Mouse (Mus musculus) C2C12 (cell line): ENCODE data around the gene Serpina1b. TPM values are rescaled to one million over a fixed set of nuclear protein-coding genes. Genes with fewer than 3 reads are reported as not detected.
A peak's percentile ranks its signal among the peaks of the same experiment; 100 is the strongest.
"Not testable (repeated sequence)": the region's sequence is repeated elsewhere in the genome, so short reads cannot be mapped to it uniquely, and the experiment has no call there.

Experiments used
- H3K27me3 ChIP-seq: one replicate; pipeline ENCODE4 v1.6.1; 2011; ENCODE audit not compliant: control insufficient read depth, insufficient read depth, insufficient read length
- H3K36me3 ChIP-seq: one replicate; pipeline ENCODE4 v1.6.1; 2011; ENCODE audit not compliant: control insufficient read depth, insufficient read depth
- H3K4me3 ChIP-seq: one replicate; pipeline ENCODE4 v1.5.1; 2011; ENCODE audit warnings: mild to moderate bottlenecking, control low read depth; ENCODE audit not compliant: poor library complexity, insufficient read depth, severe bottlenecking
- H3K79me2 ChIP-seq: one replicate; pipeline ENCODE4 v1.6.1; 2011; ENCODE audit not compliant: control insufficient read depth, insufficient read depth
- H3K79me3 ChIP-seq: one replicate; pipeline ENCODE4 v1.6.1; 2011; ENCODE audit warnings: low read depth, control low read depth
- H3ac ChIP-seq: one replicate; pipeline ENCODE3; 2011; ENCODE audit warnings: low read depth; ENCODE audit not compliant: control insufficient read depth, insufficient read length
- CEBPB ChIP-seq: IDR thresholded peaks from one replicate; pipeline ENCODE4 v1.6.1; 2011; ENCODE audit warnings: low read depth, mild to moderate bottlenecking, control low read depth, moderate library complexity
- CTCF ChIP-seq: IDR thresholded peaks from one replicate; pipeline ENCODE4 v1.5.1; 2011; ENCODE audit not compliant: control insufficient read depth, insufficient read depth, insufficient read length
- FOSL1 ChIP-seq: IDR thresholded peaks from one replicate; pipeline ENCODE4 v1.8.0; 2011; ENCODE audit warnings: mild to moderate bottlenecking, low read length; ENCODE audit not compliant: poor library complexity, insufficient read depth, severe bottlenecking
- MAX ChIP-seq: IDR thresholded peaks from one replicate; pipeline ENCODE4 v1.6.1; 2011; ENCODE audit warnings: mild to moderate bottlenecking, control low read depth
- MYOD1 ChIP-seq: IDR thresholded peaks from one replicate; pipeline ENCODE4 v1.6.1; 2011; ENCODE audit warnings: low read depth; ENCODE audit not compliant: control insufficient read depth, insufficient read length
- MYOG ChIP-seq: IDR thresholded peaks from one replicate; pipeline ENCODE4 v1.6.1; 2011; ENCODE audit not compliant: control insufficient read depth, insufficient read length; ENCODE audit errors: extremely low read depth
- USF1 ChIP-seq: IDR thresholded peaks from one replicate; pipeline ENCODE4 v1.6.1; 2011; ENCODE audit warnings: low read depth, mild to moderate bottlenecking, control low read depth, moderate library complexity
- polyA plus RNA-seq: library from polyadenylated mRNA; unstranded; fragments of >200 nt; fragmentation: generic; extraction: Trizol; gene quantifications from one replicate; pipeline ENCODE4 v1.2.1, GENCODE M21; 2012; ENCODE audit warnings: missing spikeins

Serpina1b gene
- polyA plus RNA-seq, 1 experiment = not detected

GRCm38 (mm10) chr12:103687021-103687420 lies 143.2 kb downstream of the Serpina1b start:
- no peak for TF ChIP-seq USF1
- peak; percentile 88 for TF ChIP-seq MYOD1
- H3K79me3 ChIP-seq = no peaks in the 10 kb centered on the region
- no peak overlapping the region for H3ac ChIP-seq
- H3K79me2 ChIP-seq = no peaks in the 10 kb centered on the region
- H3K36me3 ChIP-seq = no peaks in the 10 kb centered on the region
- no peaks in the 10 kb centered on the region for H3K27me3 ChIP-seq
- H3K4me3 ChIP-seq = no peak overlapping the region

DNA sequence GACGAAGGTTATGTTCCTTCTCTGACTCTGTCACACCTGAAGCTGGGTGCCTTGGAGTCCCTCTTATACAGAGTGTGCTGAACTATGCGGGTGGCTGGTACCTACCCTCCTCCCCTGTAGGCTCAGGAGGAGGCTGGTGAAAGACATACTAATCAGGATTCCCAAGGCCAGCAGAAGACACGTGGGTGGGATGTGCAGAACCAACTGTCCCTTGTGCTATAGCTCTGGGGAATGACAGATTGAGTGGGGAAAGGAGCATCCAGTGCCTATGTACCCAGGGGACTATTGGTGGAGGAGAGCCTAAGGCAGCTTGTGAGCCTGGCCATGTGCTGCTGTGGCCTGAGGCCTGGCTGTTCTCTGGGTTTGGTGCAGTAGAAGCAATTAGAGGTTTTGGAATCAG lies 144.1 kb downstream of the Serpina1b start:
- Histone ChIP-seq H3K79me2 (no peaks in the 10 kb centered on the region), H3K4me3 (no peak overlapping the region), H3ac (no peak overlapping the region), H3K27me3 (no peaks in the 10 kb centered on the region), H3K79me3 (no peaks in the 10 kb centered on the region), H3K36me3 (no peaks in the 10 kb centered on the region)
- TF ChIP-seq MAX = no peak
- TF ChIP-seq CTCF = no peak
- TF ChIP-seq USF1 = no peak
- no peak for TF ChIP-seq MYOG
- TF ChIP-seq MYOD1 = no peak
- no peak for TF ChIP-seq CEBPB
- TF ChIP-seq FOSL1 = no peak

DNA sequence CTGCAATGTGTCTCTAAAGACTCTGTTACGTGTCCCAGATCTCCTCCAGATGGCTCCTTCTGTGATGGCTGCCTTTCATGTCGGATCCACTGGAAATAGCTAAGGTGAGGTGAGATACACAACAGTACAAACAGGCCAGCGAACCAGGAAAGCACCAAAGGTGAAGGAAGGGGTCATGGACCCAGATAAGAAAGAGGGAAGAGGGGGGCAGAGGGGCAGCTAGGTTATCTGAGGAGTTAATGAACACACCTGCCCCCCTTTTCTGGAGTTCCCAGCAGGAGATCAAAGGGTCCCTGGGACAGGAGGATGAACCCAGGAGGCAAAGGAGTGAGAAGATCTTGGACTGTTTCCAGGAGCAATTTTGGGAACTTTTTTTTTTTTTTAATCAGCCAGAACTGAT lies 144.8 kb downstream of the Serpina1b start:
- Histone ChIP-seq H3K27me3 (no peaks in the 10 kb centered on the region), H3ac (no peak overlapping the region), H3K4me3 (no peak overlapping the region), H3K79me2 (no peaks in the 10 kb centered on the region), H3K36me3 (no peaks in the 10 kb centered on the region), H3K79me3 (no peaks in the 10 kb centered on the region)
- TF ChIP-seq MAX = no peak
- no peak for TF ChIP-seq FOSL1
- TF ChIP-seq MYOD1 = no peak
- TF ChIP-seq CEBPB = no peak
- TF ChIP-seq MYOG = no peak
- no peak for TF ChIP-seq CTCF
- no peak for TF ChIP-seq USF1

GRCm38 (mm10) chr12:103683775-103684174 lies 146.4 kb downstream of the Serpina1b start:
- Histone ChIP-seq H3K4me3 (no peak overlapping the region), H3K79me2 (no peaks in the 10 kb centered on the region), H3K79me3 (no peaks in the 10 kb centered on the region), H3ac (no peak overlapping the region), H3K27me3 (no peaks in the 10 kb centered on the region), H3K36me3 (no peaks in the 10 kb centered on the region)
- TF ChIP-seq MAX = peak; percentile 86
- no peak for TF ChIP-seq MYOG
- peak; percentile 32 for TF ChIP-seq CEBPB
- TF ChIP-seq USF1 = no peak
- TF ChIP-seq FOSL1 = peak; percentile 91
- TF ChIP-seq MYOD1 = peak; percentile 48
- TF ChIP-seq CTCF = no peak

DNA sequence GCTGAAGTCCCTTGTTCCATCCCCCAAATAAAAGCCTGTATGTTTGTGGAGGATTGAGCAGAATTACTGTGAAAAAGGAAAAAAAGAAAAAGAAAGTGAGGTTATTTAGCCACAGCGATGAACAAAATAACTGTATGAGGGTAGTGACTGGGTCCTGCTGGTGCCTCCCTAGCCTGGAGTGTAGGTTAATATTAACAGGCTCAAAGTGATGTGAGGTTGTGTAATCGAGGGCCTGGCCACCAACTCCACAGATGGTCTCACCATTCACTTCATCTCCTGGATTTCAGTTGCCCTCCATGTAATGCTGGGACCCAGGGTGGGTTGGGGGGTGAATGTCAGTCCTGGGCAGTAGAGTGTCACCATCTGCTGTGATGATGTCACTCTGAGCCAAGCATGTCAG lies 148.4 kb downstream of the Serpina1b start:
- Histone ChIP-seq H3K79me3 (no peaks in the 10 kb centered on the region), H3ac (no peak overlapping the region), H3K27me3 (no peaks in the 10 kb centered on the region), H3K79me2 (no peaks in the 10 kb centered on the region), H3K36me3 (no peaks in the 10 kb centered on the region), H3K4me3 (no peak overlapping the region)
- TF ChIP-seq MYOG (no peak), CTCF (no peak), FOSL1 (no peak), CEBPB (no peak), MAX (no peak), USF1 (no peak), MYOD1 (no peak)

DNA sequence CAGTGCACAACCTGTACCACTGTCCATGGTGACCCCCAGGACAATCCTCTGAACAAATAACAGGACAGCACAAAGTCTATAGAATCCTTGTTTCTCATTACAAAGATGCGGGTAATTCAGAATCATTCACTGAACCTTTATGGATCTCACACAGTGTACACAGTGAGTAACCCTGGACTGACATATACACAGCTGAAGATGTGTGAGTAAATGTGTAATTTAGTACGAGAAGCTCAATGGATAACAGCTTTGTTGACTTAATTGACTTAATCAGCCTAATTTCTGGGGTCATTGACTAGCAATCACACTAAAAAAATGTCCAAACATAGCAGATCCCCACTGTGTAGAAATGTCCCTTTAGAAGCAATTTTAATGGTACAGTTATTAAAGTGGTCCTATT lies 149.0 kb downstream of the Serpina1b start:
- Histone ChIP-seq H3K36me3 (no peaks in the 10 kb centered on the region), H3K27me3 (no peaks in the 10 kb centered on the region), H3K79me3 (no peaks in the 10 kb centered on the region), H3ac (no peak overlapping the region), H3K79me2 (no peaks in the 10 kb centered on the region), H3K4me3 (no peak overlapping the region)
- TF ChIP-seq FOSL1 (no peak), CEBPB (no peak)

GRCm38 (mm10) chr12:103679853-103680252 lies 150.3 kb downstream of the Serpina1b start:
- not testable (repeated sequence) for H3K79me3 ChIP-seq, H3ac ChIP-seq, H3K36me3 ChIP-seq, H3K79me2 ChIP-seq, H3K4me3 ChIP-seq, H3K27me3 ChIP-seq

Other genes starting within 250 kb of the Serpina1b start
- not detected for gene Serpina10, start 198.9 kb downstream of the Serpina1b start, polyA plus RNA-seq
- 0.06 TPM for gene Serpina6, start 173.2 kb downstream of the Serpina1b start, polyA plus RNA-seq
- gene Serpina16, start 154.2 kb downstream of the Serpina1b start, polyA plus RNA-seq = not detected
- not detected for gene Serpina1f, start 134.8 kb downstream of the Serpina1b start, polyA plus RNA-seq
- 0.06 TPM for gene Serpina1d, start 56.8 kb downstream of the Serpina1b start, polyA plus RNA-seq
- not detected for gene Serpina1a, start 33.2 kb upstream of the Serpina1b start, polyA plus RNA-seq
- gene Serpina1c, start 74.5 kb upstream of the Serpina1b start, polyA plus RNA-seq = not detected
- gene Serpina1e, start 128.6 kb upstream of the Serpina1b start, polyA plus RNA-seq = not detected
- not detected for gene Serpina11, start 159.6 kb upstream of the Serpina1b start, polyA plus RNA-seq
- 0.01 TPM for gene Serpina9, start 183.4 kb upstream of the Serpina1b start, polyA plus RNA-seq
- gene Serpina12, start 214.1 kb upstream of the Serpina1b start, polyA plus RNA-seq = not detected